Mouse (Mus musculus) thymus, adult 18-20 months (tissue): ENCODE data around the gene Hpd.
A peak's percentile ranks its signal among the peaks of the same experiment; 100 is the strongest.
"Not testable (repeated sequence)": the region's sequence is repeated elsewhere in the genome, so short reads cannot be mapped to it uniquely, and the experiment has no call there.

Experiments
- DNase-seq, 2 experiments: peaks; one replicate each; pipeline ENCODE4 v3.0.0; 2022; ENCODE audit warnings: mixed read lengths in 2 of 2

The Hpd gene

DNA sequence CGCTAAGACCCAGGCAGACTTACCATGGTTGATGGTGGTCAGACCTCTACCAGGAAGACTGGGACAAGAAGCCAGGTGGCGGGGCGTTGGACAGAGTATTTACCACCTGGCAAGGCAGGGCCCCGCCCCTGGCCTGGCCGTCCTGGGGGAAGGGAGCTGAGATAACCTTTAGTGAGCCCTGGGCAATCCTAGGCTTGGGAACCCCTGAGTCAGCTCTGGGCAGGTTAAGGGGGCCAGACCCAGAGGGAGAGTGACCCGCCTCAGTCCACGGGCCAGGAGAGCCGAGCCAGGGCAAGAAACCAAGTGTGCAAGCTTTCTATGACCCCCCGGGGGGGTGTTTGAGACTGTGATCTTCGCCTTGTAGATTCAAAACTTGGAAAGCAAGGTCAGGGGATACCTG, at the start of gene Hpd:
Hpd (minus strand) TSS at position 77 of the 400 bp plus-strand sequence.
- DNase-seq: no peak

GRCm38 (mm10) chr5:123232180-123232579, 49.7 kb upstream of the Hpd start:
- no peak for DNase-seq

DNA sequence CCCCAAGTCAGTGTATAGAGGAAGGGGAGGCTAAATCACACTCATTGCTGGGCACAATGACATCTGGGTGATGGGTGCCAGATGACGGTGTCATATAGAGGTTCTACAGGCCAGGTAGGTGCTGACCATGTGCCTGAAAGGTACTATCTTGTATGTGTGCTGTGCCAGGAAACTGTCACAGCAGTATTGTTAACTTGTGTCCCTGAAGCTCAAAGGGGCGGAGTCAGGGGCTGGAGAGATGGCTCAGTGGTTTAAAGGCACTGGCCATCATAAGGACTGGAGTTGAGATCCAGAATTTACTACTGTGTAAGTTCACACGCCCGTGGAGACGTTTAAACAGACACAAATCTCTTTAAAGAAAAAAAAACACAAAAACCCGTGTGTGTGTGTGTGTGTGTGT, 46.8 kb upstream of the Hpd start:
- DNase-seq: no peak

DNA sequence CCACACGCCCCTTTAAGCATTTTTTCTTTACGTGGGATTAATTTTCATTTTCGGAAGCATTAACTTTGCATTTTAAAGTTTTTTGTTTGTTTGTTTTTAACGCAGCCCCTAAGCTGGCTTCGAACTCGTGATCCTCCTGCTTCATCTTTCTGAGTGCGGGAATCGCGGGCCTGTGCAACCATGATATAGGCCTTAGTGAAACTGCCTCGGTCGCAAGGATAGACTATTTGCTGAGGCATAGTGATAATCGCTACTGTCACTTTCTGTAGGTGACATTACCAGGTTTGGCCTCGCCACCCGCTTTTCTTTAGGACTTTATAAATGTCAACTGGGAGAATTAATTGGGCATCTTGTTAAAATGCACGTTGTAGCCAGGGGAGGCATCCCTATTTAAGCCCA, 46.0 kb upstream of the Hpd start:
- no peak for DNase-seq

DNA sequence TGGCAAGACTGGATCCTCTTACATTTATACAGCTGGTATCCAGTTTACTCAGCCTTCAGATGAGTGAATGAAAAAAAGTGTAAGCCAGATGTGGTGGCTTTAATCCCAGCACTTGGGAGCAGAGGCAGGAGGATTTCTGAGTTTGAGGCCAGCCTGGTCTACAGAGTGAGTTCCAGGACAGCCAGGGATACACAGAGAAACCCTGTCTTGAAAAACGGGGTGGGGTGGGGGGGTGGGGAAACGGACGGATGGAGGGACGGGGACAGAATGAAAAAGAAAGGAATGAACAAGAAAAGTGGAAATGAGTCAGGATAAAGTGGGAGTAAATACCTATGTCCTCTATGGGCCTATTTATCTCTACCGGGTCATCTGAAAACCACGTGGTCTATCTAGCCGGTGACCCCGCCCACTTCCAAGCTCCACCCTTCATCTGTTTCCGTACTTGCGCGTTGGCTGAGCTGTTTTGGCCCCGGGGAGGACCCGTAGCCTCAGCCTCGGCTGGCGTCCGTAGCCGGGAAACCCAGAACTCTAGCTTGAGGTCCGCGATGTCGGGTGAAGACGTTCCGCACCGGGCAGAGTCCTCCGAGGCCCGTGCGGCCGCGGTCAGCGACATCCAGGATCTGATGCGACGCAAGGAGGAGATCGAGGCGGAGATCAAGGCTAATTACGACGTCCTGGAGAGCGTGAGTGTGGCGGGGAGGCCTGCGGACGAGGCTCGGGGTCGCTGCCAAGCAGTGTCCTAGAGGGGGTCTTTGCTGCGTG, 45.4 kb upstream of the Hpd start:
- DNase-seq: peak; percentile 81 to 87

- DNase-seq: no peak
Measured at GRCm38 (mm10) chr5:123226851-123227250, 44.3 kb upstream of the Hpd start.

DNA sequence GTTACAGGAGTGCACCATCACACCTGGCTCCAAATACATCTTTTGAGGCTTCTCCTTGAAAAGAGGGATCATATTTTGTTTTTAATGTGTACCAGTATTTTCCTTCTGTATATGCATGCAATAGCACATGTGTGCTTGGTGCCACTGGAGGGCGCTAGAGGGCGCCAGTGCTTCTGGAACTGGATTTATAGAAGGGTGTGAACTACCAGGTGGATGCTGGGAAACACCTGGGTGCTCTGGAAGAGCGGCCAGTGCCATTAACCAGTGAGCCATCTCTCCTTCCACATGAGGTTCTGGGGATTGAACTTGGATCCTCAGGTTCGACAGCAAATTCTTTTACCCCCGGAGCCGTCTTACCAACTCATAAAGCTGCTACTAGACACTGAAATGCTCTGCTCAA, 41.3 kb upstream of the Hpd start:
- not testable (repeated sequence) for DNase-seq

DNA sequence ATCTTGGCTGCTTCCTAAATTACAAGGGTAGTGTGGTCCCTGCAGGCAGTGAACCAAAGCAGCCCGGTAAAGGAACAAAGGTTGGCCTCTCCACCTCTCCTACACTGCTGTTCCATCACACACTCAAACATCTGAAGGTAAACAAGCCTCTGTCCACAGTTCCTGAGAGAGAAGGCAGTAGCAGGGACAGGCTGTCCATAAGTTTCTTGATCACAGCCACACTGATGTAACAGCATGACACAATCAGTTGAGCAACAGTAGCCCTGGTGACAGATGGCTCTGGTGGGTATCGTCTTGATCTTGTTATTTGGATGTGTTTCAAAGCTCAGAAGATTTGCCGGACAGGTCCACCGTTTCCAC, 40.5 kb upstream of the Hpd start:
- no peak for DNase-seq

- DNase-seq: not testable (repeated sequence)
Measured at GRCm38 (mm10) chr5:123222346-123223050, 40.0 kb upstream of the Hpd start.

DNA sequence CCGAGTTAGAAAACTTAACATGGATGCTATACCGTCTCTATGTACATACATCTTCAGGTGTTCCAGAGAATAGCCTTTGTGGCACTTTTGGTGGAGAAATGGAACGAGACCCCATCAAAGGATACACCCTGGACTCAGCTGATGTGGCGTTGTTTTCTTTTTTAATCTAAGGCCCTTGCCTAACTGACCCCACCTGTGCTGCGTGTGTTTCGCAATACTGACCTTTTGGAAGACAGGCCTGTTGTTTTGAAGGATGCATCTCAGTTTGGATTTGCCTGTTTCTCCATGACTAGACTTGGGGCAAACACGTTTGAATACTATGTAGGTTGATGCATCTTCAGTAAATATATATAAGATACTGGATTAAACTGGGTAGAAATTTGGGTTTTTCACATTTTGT, 21.1 kb upstream of the Hpd start:
- not testable (repeated sequence) for DNase-seq

DNA sequence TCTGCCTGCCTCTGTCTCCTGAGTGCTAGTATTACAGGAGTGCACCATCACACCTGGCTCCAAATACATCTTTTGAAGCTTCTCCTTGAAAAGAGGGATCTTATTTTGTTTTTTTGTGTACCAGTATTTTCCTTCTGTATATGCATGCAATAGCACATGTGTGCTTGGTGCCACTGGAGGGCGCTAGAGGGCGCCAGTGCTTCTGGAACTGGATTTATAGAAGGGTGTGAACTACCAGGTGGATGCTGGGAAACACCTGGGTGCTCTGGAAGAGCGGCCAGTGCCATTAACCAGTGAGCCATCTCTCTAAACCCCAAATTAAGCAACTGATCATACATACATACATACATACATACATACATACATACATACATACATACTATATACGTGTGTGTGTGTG, 20.2 kb upstream of the Hpd start:
- DNase-seq: not testable (repeated sequence)

- no peak for DNase-seq
Measured at GRCm38 (mm10) chr5:123201987-123202386, 19.5 kb upstream of the Hpd start.

DNA sequence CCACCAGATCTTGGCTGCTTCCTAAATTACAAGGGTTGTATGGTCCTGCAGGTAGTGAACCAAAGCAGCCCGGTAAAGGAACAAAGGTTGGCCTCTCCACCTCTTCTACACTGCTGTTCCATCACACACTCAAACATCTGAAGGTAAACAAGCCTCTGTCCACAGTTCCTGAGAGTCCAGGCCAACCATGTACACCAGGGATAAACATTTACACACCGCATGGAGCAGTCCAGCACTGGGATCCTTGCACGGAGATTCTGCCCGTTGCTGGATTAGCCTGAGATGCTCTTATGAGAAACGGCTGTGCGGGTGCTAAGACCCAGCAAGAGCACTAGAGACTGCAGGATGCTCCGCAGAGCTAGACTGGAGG, 19.0 kb upstream of the Hpd start:
- no peak for DNase-seq

GRCm38 (mm10) chr5:123200816-123201522, 18.4 kb upstream of the Hpd start:
- DNase-seq: not testable (repeated sequence)

- no peak for DNase-seq
Measured at GRCm38 (mm10) chr5:123198523-123198922, 16.0 kb upstream of the Hpd start.

DNA sequence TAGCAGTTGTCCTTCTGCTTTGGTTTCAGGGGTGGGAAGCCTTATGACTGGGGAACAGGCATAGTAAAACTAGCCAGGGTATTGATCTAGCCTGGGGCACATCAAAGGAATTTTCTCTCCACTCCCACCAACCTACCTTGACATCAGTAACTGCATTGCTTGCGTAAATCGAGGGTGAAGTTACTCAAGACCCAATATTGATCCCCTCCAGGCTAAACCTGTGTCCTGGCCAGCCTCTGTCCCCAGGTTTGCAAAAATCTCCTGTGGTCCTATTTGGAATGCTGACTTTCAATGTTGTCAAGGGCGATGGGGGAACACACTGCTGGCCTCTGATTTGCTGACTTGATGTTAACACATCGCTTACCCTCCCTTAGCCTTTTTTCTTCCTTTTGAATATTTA, 14.2 kb upstream of the Hpd start:
- no peak for DNase-seq

GRCm38 (mm10) chr5:123195500-123196000, 13.0 kb upstream of the Hpd start:
- no peak for DNase-seq

DNA sequence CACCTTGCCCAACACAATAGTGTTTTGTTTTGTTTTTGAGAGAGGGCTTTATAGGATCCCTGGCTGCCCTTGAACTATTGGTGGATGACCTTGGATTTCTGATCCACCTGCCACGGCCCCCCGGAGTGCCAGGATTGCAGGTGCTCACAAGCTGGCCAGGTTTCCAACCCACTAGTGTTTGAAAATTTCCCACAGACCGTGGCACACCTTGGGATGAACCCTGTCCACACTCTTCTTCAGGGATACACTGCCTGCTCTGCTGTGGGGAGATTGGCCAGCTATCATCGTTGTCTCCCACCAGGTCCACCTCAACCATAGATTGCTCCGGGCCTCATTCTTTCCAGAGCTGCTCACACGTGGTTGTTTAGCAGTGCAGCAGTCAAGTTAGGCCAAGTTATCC, 12.3 kb upstream of the Hpd start:
- no peak for DNase-seq

DNA sequence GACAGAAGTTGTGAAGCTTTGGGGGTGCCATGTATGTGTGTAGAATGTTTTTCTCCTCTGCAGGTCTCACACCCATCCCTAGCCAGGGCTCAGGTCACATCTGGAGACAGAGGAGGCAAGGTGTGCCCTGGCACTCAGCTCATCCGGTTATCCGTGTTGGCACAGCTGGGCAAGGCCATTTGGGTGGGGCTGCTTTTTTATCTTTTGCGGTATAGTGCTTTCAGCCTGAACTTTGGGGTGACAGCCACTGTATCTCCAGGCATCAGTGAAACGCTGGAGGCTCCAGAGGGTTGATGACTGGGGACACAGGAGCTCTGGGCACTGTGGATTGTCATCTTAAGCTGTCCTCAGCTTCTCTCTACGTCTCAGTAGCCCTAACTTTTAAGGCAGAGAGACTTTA, 10.9 kb upstream of the Hpd start:
- no peak for DNase-seq

DNA sequence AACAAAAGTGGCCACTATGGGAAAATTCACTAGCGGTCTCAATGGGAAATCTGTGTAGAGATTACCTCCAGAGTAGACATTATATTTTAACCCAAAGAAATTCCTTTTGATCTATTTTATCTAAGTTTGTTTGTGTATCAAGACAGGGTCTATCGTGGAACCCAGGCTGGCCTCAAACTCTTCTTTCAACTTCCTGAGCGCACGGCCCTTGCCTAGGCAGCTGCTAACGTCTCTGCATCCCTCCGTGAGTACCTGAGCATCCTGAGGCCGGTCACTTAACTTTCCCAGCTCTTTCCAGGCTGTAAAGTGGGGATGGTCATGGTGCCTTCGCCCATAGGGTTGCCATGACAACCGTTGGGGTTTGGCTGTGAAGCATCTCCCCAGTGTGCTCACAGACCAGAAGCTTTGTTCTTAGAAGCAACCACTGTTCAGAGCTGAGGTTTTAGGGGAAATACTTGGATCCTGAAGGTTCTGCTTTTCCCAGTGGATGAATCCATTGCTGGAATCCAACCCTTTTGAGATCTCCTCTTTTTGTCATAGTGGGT, 10.2 kb upstream of the Hpd start:
- DNase-seq: no peak

DNA sequence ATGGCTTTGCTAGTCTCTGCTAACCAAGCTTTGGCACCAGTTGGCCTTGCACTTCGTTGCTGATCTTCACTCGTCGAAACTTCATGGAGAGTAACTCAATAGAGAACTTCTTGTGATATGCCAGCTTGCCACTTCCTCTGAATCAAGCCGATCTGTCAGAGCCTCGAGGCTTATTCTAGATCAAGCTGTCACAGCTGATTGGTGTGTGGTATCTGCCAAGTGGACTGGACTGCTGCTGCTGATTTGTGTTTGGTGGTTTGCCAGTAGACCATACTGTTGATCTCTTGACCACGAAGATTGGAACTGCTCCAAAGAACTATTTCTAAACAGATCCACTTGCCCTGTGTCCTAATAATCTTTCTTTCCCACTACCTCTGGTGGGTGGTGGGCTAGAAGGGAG, 8.9 kb upstream of the Hpd start:
- no peak for DNase-seq

DNA sequence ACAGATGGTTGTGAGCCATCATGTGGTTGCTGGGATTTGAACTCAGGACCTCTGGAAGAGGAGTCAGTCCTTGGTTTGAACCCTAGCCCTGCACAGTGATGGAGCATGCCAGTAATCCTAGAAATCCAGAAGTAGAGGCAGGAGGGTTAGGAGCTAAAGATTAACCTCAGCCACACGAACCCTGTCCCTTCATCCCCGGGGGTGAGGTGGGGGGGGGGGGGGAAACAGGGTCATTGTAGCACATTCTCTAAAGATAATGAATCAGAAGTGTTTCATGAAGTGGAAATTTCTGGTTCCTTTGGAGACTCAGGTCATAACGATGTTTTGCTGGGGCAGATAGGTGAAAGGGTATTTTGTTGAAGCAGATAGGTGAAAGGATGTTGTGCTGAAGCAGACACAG, 8.4 kb upstream of the Hpd start:
- DNase-seq: no peak

DNA sequence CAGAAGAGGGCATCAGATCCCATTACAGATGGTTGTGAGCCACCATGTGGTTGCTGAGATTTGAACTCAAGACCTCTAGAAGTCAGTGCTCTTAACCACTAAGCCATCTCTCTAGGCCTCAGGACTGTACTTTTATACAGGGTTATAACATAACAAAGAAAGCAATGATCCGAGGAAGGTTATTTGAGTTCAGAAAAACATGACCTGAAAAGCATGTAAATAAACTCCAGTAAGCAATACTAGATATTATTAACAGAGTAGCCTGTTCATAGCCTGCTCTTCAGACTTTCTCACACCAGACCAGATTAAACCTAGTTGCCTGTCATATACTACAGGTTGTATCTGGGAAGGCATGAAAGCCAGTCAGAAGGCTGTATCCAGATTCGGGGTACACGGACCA, 4.8 kb upstream of the Hpd start:
- no peak for DNase-seq

DNA sequence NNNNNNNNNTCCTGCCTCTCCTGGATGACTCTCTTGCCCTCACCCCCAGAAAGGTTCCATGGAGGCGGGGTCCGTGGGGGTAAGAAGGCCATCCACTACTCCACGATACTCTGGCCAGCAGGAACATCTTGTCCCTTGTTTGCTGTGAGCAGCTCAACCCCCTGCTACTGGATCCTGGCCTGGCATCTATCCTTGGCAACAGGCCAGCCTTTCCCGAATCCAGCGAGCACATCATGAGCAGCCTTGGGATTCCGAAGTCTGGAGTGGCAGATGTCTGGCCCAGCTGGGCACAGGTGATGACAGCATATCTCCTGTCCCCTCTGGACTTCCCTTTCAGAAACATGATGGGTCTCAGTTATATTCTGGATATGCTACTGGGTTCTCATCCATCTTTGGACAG, 3.4 kb upstream of the Hpd start:
- DNase-seq: no peak
